Comparison of ENCODE assay signal across 8 mouse cellular contexts in genomic region chr9:21153833-21154232, GRCm38 (mm10). TPM values are rescaled to one million over a fixed set of nuclear protein-coding genes. Genes with fewer than 3 reads are reported as not detected.
DNase-seq lines count a peak whose midpoint lies in the region; ATAC-seq and TF ChIP-seq lines count a peak whose summit lies in the region.

No protein-coding gene starts in this region.

- no peaks in the 10 kb centered on the region for H3K27me3 ChIP-seq in lung, embryonic 14.5 days (ENCODE audit: insufficient read depth, low read length)
- peaks cover 8% of the 10 kb centered on the region for H3K27me3 ChIP-seq in forebrain, embryonic 12.5 days
- no peaks in the 10 kb centered on the region for H3K27me3 ChIP-seq in limb, embryonic 11.5 days (ENCODE audit: control insufficient read depth, insufficient read depth, low read length)

- no peaks in the 10 kb centered on the region for H3K36me3 ChIP-seq in lung, embryonic 14.5 days (ENCODE audit: insufficient read depth)
- H3K36me3 ChIP-seq in forebrain, embryonic 12.5 days (replicated peaks): no peaks in the 10 kb centered on the region
- H3K36me3 ChIP-seq in limb, embryonic 11.5 days (ENCODE audit: control insufficient read depth, insufficient read depth, low read length): no peaks in the 10 kb centered on the region

- ATAC-seq in lung, embryonic 14.5 days (ENCODE audit: insufficient read depth): peak; percentile 25; the same call in 1 of the 2 replicates
- no peak for ATAC-seq in forebrain, embryonic 12.5 days (ENCODE audit: low FRiP score)
- ATAC-seq in limb, embryonic 11.5 days (ENCODE audit: insufficient number of reproducible peaks, low FRiP score, low TSS enrichment, low read depth): 0 out of 2 replicates have a peak, but pooled peaks have one; percentile 8
- no peak for ATAC-seq in megakaryocyte-erythroid progenitor cell, adult 5-6 weeks (replicated peaks; ENCODE audit: low FRiP score, low TSS enrichment, poor library complexity, severe bottlenecking)

- H3K27ac ChIP-seq in lung, embryonic 14.5 days (ENCODE audit: low read depth): peak overlapping the region; percentile 85
- H3K27ac ChIP-seq in forebrain, embryonic 12.5 days: no peak overlapping the region
- H3K27ac ChIP-seq in limb, embryonic 11.5 days (replicated peaks; ENCODE audit: low read depth, low read length): peak overlapping the region; percentile 15; the same call in 1 of the 2 replicates

- TF ChIP-seq CTCF in lung, embryonic 14.5 days (IDR thresholded peaks at IDR 0.05; ENCODE audit: low read depth): no peak

- under 1% methylated on average over 5 of the region's 5 CpGs for WGBS in lung, embryonic 14.5 days
- 18% methylated on average over 5 of the region's 5 CpGs for WGBS in forebrain, embryonic 12.5 days
- 6% methylated on average over 5 of the region's 5 CpGs for WGBS in limb, embryonic 11.5 days

- peak overlapping the region; percentile 38 for H3K4me3 ChIP-seq in lung, embryonic 14.5 days (ENCODE audit: low read depth, low read length)
- H3K4me3 ChIP-seq in forebrain, embryonic 12.5 days (replicated peaks): peak overlapping the region; percentile 23; the same call in 1 of the 2 replicates
- peak overlapping the region; percentile 27 for H3K4me3 ChIP-seq in limb, embryonic 11.5 days (ENCODE audit: low read depth, low read length)

- peaks cover 15% of the 10 kb centered on the region for H3K4me1 ChIP-seq in lung, embryonic 14.5 days (ENCODE audit: insufficient read depth)
- peaks cover 22% of the 10 kb centered on the region for H3K4me1 ChIP-seq in forebrain, embryonic 12.5 days
- H3K4me1 ChIP-seq in limb, embryonic 11.5 days (ENCODE audit: control insufficient read depth, insufficient read depth, low read length): peaks cover 19% of the 10 kb centered on the region

- DNase-seq in lung, embryonic 14.5 days: peak; percentile 76
- DNase-seq in lung, adult 18-20 months: no peak
- DNase-seq in limb, embryonic 11.5 days (ENCODE audit: low spot score): peak; percentile 50
- DNase-seq in retina, embryonic 14.5 days (ENCODE audit: low spot score): peak; percentile 52
- no peak for DNase-seq in adrenal gland, adult (ENCODE audit: inconsistent age in 2 of 2, low spot score in 1 of 2)
- no peak for DNase-seq in ovary, adult 18-20 months (ENCODE audit: low spot score)

- peak overlapping the region; percentile 89 for H3K4me2 ChIP-seq in lung, embryonic 14.5 days
- H3K4me2 ChIP-seq in forebrain, embryonic 12.5 days: peak overlapping the region; percentile 49
- peak overlapping the region; percentile 66 for H3K4me2 ChIP-seq in limb, embryonic 11.5 days (ENCODE audit: low read depth, severe bottlenecking)

- H3K9me3 ChIP-seq in lung, embryonic 14.5 days (ENCODE audit: low read depth, low read length): no peaks in the 10 kb centered on the region
- H3K9me3 ChIP-seq in forebrain, embryonic 12.5 days: no peaks in the 10 kb centered on the region
- no peaks in the 10 kb centered on the region for H3K9me3 ChIP-seq in limb, embryonic 11.5 days (ENCODE audit: control insufficient read depth, low read length)

- peak overlapping the region; percentile 52; the same call in 1 of the 2 replicates for H3K9ac ChIP-seq in lung, embryonic 14.5 days
- peak overlapping the region; percentile 39; the same call in 1 of the 2 replicates for H3K9ac ChIP-seq in forebrain, embryonic 12.5 days
- H3K9ac ChIP-seq in limb, embryonic 11.5 days (ENCODE audit: low read length): peak overlapping the region; percentile 47

RNA-seq across cellular contexts. Expression of gene Cdc37, which starts 4.1 kb away (rescaled TPM):
- 352 and 353 TPM in 2 replicates for polyA plus RNA-seq in lung, embryonic 14.5 days (2014; fragmentation: Nextera tagmentation; extraction: Ambion mirVana)
- polyA plus RNA-seq in forebrain, embryonic 12.5 days (2016; fragmentation: Nextera tagmentation; extraction: Ambion mirVana): 260 and 272 TPM in 2 replicates
- 407 and 424 TPM in 2 replicates for polyA plus RNA-seq in limb, embryonic 11.5 days (2014; fragmentation: Nextera tagmentation; extraction: Ambion mirVana)
- 182 and 193 TPM in 2 replicates for total RNA-seq in megakaryocyte-erythroid progenitor cell, adult 5-6 weeks (2014; fragmentation: Nextera tagmentation)
- 385 and 442 TPM in 2 replicates for total RNA-seq in megakaryocyte-erythroid progenitor cell, adult 5-6 weeks (2017)

RNA-seq across cellular contexts. Expression of gene Pde4a, which starts 11.7 kb away (rescaled TPM):
- 8.4 and 9.4 TPM in 2 replicates for polyA plus RNA-seq in lung, embryonic 14.5 days (2014; fragmentation: Nextera tagmentation; extraction: Ambion mirVana)
- 12.8 and 14.5 TPM in 2 replicates for polyA plus RNA-seq in forebrain, embryonic 12.5 days (2016; fragmentation: Nextera tagmentation; extraction: Ambion mirVana)
- 3.3 and 5.3 TPM in 2 replicates for polyA plus RNA-seq in limb, embryonic 11.5 days (2014; fragmentation: Nextera tagmentation; extraction: Ambion mirVana)
- total RNA-seq in megakaryocyte-erythroid progenitor cell, adult 5-6 weeks (2014; fragmentation: Nextera tagmentation): 23.5 and 24.3 TPM in 2 replicates
- 2.2 and 3.8 TPM in 2 replicates for total RNA-seq in megakaryocyte-erythroid progenitor cell, adult 5-6 weeks (2017)

RNA-seq across cellular contexts. Expression of gene Tyk2, which starts 22.8 kb away (rescaled TPM):
- polyA plus RNA-seq in lung, embryonic 14.5 days (2014; fragmentation: Nextera tagmentation; extraction: Ambion mirVana): 9.5 and 12.5 TPM in 2 replicates
- polyA plus RNA-seq in forebrain, embryonic 12.5 days (2016; fragmentation: Nextera tagmentation; extraction: Ambion mirVana): 12.8 TPM in 2 replicates
- 8.1 and 9.7 TPM in 2 replicates for polyA plus RNA-seq in limb, embryonic 11.5 days (2014; fragmentation: Nextera tagmentation; extraction: Ambion mirVana)
- 24.9 and 40.0 TPM in 2 replicates for total RNA-seq in megakaryocyte-erythroid progenitor cell, adult 5-6 weeks (2014; fragmentation: Nextera tagmentation)
- 13.2 and 14.4 TPM in 2 replicates for total RNA-seq in megakaryocyte-erythroid progenitor cell, adult 5-6 weeks (2017)

Comparison
In these comparisons a context has a peak if more than half of its experiments do, and no peak if none do; other contexts are left out.
1. DNase-seq: peak in lung, embryonic 14.5 days (single experiment), limb, embryonic 11.5 days (single experiment) and retina, embryonic 14.5 days (single experiment); none in lung, adult 18-20 months (0 of 2), adrenal gland, adult (0 of 2) and ovary, adult 18-20 months (single experiment).
2. ATAC-seq: peak in lung, embryonic 14.5 days (single experiment) and limb, embryonic 11.5 days (single experiment); none in forebrain, embryonic 12.5 days (single experiment) and megakaryocyte-erythroid progenitor cell, adult 5-6 weeks (single experiment).
3. Peak in every context shown above with its lines, with median percentiles within 50 percentile points of each other: H3K4me2 ChIP-seq, H3K4me3 ChIP-seq and H3K9ac ChIP-seq.